Mouse (Mus musculus): Measurements from ENCODE around the gene Dlgap4.

GRCm38 (mm10) chr2:156744414-156744813, 130.9 kb downstream of the Dlgap4 start:
- TF ChIP-seq CTCF (IDR thresholded peaks at IDR 0.05; ENCODE audit: extremely low read depth, insufficient read length, insufficient replicate concordance, low read depth, low read length), result no peak
- no peak for TF ChIP-seq POLR2A (IDR thresholded peaks at IDR 0.05; ENCODE audit: low read depth, low read length)

Measured in small intestine, adult 2 months (tissue).